Mouse (Mus musculus): ENCODE data around the gene Rnf39. TPM values are rescaled to one million over a fixed set of nuclear protein-coding genes. Genes with fewer than 3 reads are reported as not detected.
"Not testable (repeated sequence)": the region's sequence is repeated elsewhere in the genome, so short reads cannot be mapped to it uniquely, and the experiment has no call there.

The Rnf39 gene
- polyA plus RNA-seq, 1 experiment from 2014 or later, result 48.9 TPM

GRCm38 (mm10) chr17:36981221-36981813 is 38.6 kb downstream of the Rnf39 start, which contains the start of gene 2410137M14Rik:
TSS of gene 2410137M14Rik (minus strand) at chr17:36981237.
- peak within 1 kb of the TSS; percentile 44 for H3K4me2 ChIP-seq (replicated peaks; ENCODE audit: low read depth)
- ATAC-seq (ENCODE audit: low FRiP score, low TSS enrichment), result no peak
- no peak for DNase-seq (ENCODE audit: low spot score)
- peak within 1 kb of the TSS; percentile 13; the same call in 1 of the 2 replicates for H3K4me3 ChIP-seq (ENCODE audit: low read depth, low read length)
- no peaks in the 10 kb centered on the region for H3K36me3 ChIP-seq (ENCODE audit: control insufficient read depth, insufficient read depth, low read length)
- no peak within 1 kb of the TSS for H3K27ac ChIP-seq (replicated peaks)
- H3K27me3 ChIP-seq (ENCODE audit: control insufficient read depth, insufficient read depth, low read length), result no peaks in the 10 kb centered on the region
- no peaks in the 10 kb centered on the region for H3K9me3 ChIP-seq (ENCODE audit: control insufficient read depth, low read length)
- 7% methylated on average over 18 of the region's 18 CpGs for WGBS
- peaks cover 2% of the 10 kb centered on the region; the same call in 1 of the 2 replicates for H3K4me1 ChIP-seq (replicated peaks; ENCODE audit: control insufficient read depth, insufficient read depth)
- no peak within 1 kb of the TSS for H3K9ac ChIP-seq (ENCODE audit: low read length)
- no peak for TF ChIP-seq EP300 (optimal IDR thresholded peaks at IDR 0.05)
- TF ChIP-seq CTCF (IDR thresholded peaks at IDR 0.05; ENCODE audit: low read depth), result no peak

GRCm38 (mm10) chr17:36981845-36982244 is 39.1 kb downstream of the Rnf39 start:
- no peaks in the 10 kb centered on the region for H3K27me3 ChIP-seq (ENCODE audit: control insufficient read depth, insufficient read depth, low read length)
- no peak overlapping the region for H3K9ac ChIP-seq (ENCODE audit: low read length)
- H3K36me3 ChIP-seq (ENCODE audit: control insufficient read depth, insufficient read depth, low read length), result no peaks in the 10 kb centered on the region
- ATAC-seq (ENCODE audit: low FRiP score, low TSS enrichment) (no peak), DNase-seq (ENCODE audit: low spot score) (no peak)
- H3K4me1 ChIP-seq (replicated peaks; ENCODE audit: control insufficient read depth, insufficient read depth), result peaks cover 2% of the 10 kb centered on the region; the same call in 1 of the 2 replicates
- 8% methylated on average over 4 of the region's 4 CpGs for WGBS
- H3K4me2 ChIP-seq (replicated peaks; ENCODE audit: low read depth), result peak overlapping the region; percentile 44
- H3K4me3 ChIP-seq (ENCODE audit: low read depth, low read length), result no peak overlapping the region
- TF ChIP-seq EP300 (optimal IDR thresholded peaks at IDR 0.05) (no peak), CTCF (IDR thresholded peaks at IDR 0.05; ENCODE audit: low read depth) (no peak)
- no peak overlapping the region for H3K27ac ChIP-seq (replicated peaks)
- no peaks in the 10 kb centered on the region for H3K9me3 ChIP-seq (ENCODE audit: control insufficient read depth, low read length)

- Histone ChIP-seq H3K27ac (replicated peaks) (no peak overlapping the region), H3K36me3 (ENCODE audit: control insufficient read depth, insufficient read depth, low read length) (no peaks in the 10 kb centered on the region), H3K9ac (ENCODE audit: low read length) (no peak overlapping the region), H3K4me1 (replicated peaks; ENCODE audit: control insufficient read depth, insufficient read depth) (peaks cover 2% of the 10 kb centered on the region; the same call in 1 of the 2 replicates), H3K9me3 (ENCODE audit: control insufficient read depth, low read length) (no peaks in the 10 kb centered on the region), H3K4me3 (ENCODE audit: low read depth, low read length) (no peak overlapping the region), H3K27me3 (ENCODE audit: control insufficient read depth, insufficient read depth, low read length) (no peaks in the 10 kb centered on the region), H3K4me2 (replicated peaks; ENCODE audit: low read depth) (no peak overlapping the region)
- DNase-seq (ENCODE audit: low spot score) (no peak), ATAC-seq (ENCODE audit: low FRiP score, low TSS enrichment) (no peak)
- WGBS, result 38% methylated on average over 5 of the region's 5 CpGs
- no peak for TF ChIP-seq EP300 (optimal IDR thresholded peaks at IDR 0.05)
- TF ChIP-seq CTCF (IDR thresholded peaks at IDR 0.05; ENCODE audit: low read depth), result no peak
These were observed 39.8 kb downstream of the Rnf39 start for GRCm38 (mm10) chr17:36982253-36983155.

- no peak overlapping the region for H3K27ac ChIP-seq (replicated peaks)
- no peaks in the 10 kb centered on the region for H3K9me3 ChIP-seq (ENCODE audit: control insufficient read depth, low read length)
- no peak overlapping the region for H3K9ac ChIP-seq (ENCODE audit: low read length)
- no peak overlapping the region for H3K4me3 ChIP-seq (ENCODE audit: low read depth, low read length)
- H3K36me3 ChIP-seq (ENCODE audit: control insufficient read depth, insufficient read depth, low read length), result no peaks in the 10 kb centered on the region
- H3K4me1 ChIP-seq (replicated peaks; ENCODE audit: control insufficient read depth, insufficient read depth), result 0 out of 2 replicates have a peak, but pooled peaks cover 2% of the 10 kb centered on the region
- H3K27me3 ChIP-seq (ENCODE audit: control insufficient read depth, insufficient read depth, low read length), result no peaks in the 10 kb centered on the region
- TF ChIP-seq CTCF (IDR thresholded peaks at IDR 0.05; ENCODE audit: low read depth), result no peak
- no peak for TF ChIP-seq EP300 (optimal IDR thresholded peaks at IDR 0.05)
- 9% methylated on average over 24 of the region's 24 CpGs for WGBS
- ATAC-seq (ENCODE audit: low FRiP score, low TSS enrichment) (no peak), DNase-seq (ENCODE audit: low spot score) (no peak)
- 0 out of 2 replicates have a peak overlapping the region, but pooled peaks have one; percentile 1 for H3K4me2 ChIP-seq (replicated peaks; ENCODE audit: low read depth)
These were observed 45.8 kb downstream of the Rnf39 start for GRCm38 (mm10) chr17:36988475-36988874.

GRCm38 (mm10) chr17:36989437-36989836 is 46.7 kb downstream of the Rnf39 start, which contains the start of gene H2-M5:
TSS of gene H2-M5 (minus strand) at chr17:36989537.
- TF ChIP-seq EP300 (optimal IDR thresholded peaks at IDR 0.05), result no peak
- TF ChIP-seq CTCF (IDR thresholded peaks at IDR 0.05; ENCODE audit: low read depth), result no peak
- ATAC-seq (ENCODE audit: low FRiP score, low TSS enrichment), result no peak

GRCm38 (mm10) chr17:36990630-36991029 is 47.9 kb downstream of the Rnf39 start:
- WGBS, result 95% methylated on average over 5 of the region's 6 CpGs
- not testable (repeated sequence) for H3K27me3 ChIP-seq (ENCODE audit: control insufficient read depth, insufficient read depth, low read length); H3K4me2 ChIP-seq (replicated peaks; ENCODE audit: low read depth); H3K27ac ChIP-seq (replicated peaks); ATAC-seq (ENCODE audit: low FRiP score, low TSS enrichment); DNase-seq (ENCODE audit: low spot score); H3K4me1 ChIP-seq (replicated peaks; ENCODE audit: control insufficient read depth, insufficient read depth); H3K9me3 ChIP-seq (ENCODE audit: control insufficient read depth, low read length); H3K9ac ChIP-seq (ENCODE audit: low read length); H3K36me3 ChIP-seq (ENCODE audit: control insufficient read depth, insufficient read depth, low read length); H3K4me3 ChIP-seq (ENCODE audit: low read depth, low read length)

More at GRCm38 (mm10) chr17:36989437-36989836, 46.7 kb downstream of the Rnf39 start, which contains the start of gene H2-M5:
- no peak within 1 kb of the TSS for H3K4me3 ChIP-seq (ENCODE audit: low read depth, low read length)
- no peak for DNase-seq (ENCODE audit: low spot score)
- H3K36me3 ChIP-seq (ENCODE audit: control insufficient read depth, insufficient read depth, low read length), result no peaks in the 10 kb centered on the region
- WGBS, result 32% methylated on average over 5 of the region's 5 CpGs
- H3K9me3 ChIP-seq (ENCODE audit: control insufficient read depth, low read length), result no peaks in the 10 kb centered on the region
- H3K27me3 ChIP-seq (ENCODE audit: control insufficient read depth, insufficient read depth, low read length), result no peaks in the 10 kb centered on the region
- H3K27ac ChIP-seq (replicated peaks), result no peak within 1 kb of the TSS
- H3K4me1 ChIP-seq (replicated peaks; ENCODE audit: control insufficient read depth, insufficient read depth), result 0 out of 2 replicates have a peak, but pooled peaks cover 2% of the 10 kb centered on the region
- H3K9ac ChIP-seq (ENCODE audit: low read length), result no peak within 1 kb of the TSS
- 0 out of 2 replicates have a peak within 1 kb of the TSS, but pooled peaks have one; percentile 1 for H3K4me2 ChIP-seq (replicated peaks; ENCODE audit: low read depth)
